Mouse (Mus musculus) c-Kit-positive CD71-negative TER-119-negative erythroid progenitor cells, embryonic 14.5 days (primary cell): ENCODE results near the gene Gm5617.
"Not testable (repeated sequence)": the region's sequence is repeated elsewhere in the genome, so short reads cannot be mapped to it uniquely, and the experiment has no call there.

Experiments used
- DNase-seq: peaks from one replicate; pipeline ENCODE4 v3.0.0-alpha.2; 2013; ENCODE audit warnings: low read depth

Gm5617 gene

GRCm38 (mm10) chr9:48494817-48495547 is at the start of gene Gm5617, which contains the start of gene Rbm7:
Gene Gm5617 (plus strand): TSS chr9:48495442.
Gene Rbm7 (minus strand): TSS chr9:48495299.
- DNase-seq, result peak; percentile 88

DNA sequence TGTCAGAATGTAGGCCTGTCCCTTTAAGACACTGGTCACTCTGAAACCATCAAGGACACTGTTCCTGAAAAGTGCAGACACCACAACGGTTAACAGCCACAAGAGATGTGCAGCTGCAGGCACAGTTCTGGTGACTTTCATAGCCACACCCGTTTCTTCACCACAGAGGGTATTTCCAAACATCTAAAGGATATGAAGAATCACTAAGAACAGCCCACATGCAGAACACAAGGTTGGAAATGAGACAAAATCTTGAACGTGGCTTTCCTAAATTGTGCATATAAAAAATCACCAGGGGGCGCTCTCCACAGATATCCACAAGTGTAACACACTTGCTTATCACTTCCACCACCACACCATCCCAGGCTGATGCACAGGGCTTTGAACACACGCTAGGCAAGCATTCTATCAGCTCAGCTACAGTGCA is 47.4 kb upstream of the Gm5617 start:
- DNase-seq, result peak; percentile 40

DNA sequence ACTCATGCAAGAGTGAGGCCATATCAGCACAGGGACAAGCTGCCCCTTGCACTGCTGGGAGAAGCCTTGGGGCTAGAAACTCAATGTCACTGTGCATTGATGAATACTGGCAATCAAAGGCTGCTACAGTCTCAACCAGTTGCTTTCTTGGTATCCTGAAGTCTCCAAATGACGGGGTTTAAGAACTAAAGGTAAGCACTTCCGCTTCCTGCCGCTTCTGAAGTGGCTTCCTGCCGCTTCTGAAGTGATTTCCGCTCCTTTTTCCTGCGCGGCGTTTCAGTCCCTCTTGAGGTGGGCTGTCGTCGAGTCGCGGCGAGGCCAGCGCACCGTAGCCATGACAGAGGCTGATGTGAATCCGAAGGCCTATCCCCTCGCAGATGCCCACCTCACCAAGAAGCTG is 45.2 kb upstream of the Gm5617 start:
- no peak for DNase-seq

DNA sequence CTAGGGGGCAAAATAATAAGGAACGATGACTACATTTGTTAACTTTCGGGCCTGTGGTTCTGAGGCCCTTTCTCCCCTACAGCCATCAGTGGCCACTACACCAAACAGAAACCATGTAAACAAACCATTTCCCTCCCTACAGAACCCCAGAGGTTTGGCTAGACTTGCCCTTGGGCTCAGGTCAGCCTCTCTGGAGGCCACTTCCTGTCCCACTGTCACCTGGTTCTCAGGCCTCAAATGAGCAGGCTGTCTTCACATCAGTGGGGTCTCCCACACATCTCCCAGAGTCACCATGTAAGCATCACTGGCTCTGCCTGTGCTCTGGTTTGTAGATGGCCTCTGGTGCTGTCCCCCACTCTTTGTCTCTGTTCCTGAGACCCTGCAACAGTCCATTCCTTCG is 39.3 kb upstream of the Gm5617 start:
- DNase-seq, result no peak

GRCm38 (mm10) chr9:48458879-48459278 is 36.4 kb upstream of the Gm5617 start:
- no peak for DNase-seq

- DNase-seq, result no peak
These were observed 35.9 kb upstream of the Gm5617 start for GRCm38 (mm10) chr9:48459391-48459790.

DNA sequence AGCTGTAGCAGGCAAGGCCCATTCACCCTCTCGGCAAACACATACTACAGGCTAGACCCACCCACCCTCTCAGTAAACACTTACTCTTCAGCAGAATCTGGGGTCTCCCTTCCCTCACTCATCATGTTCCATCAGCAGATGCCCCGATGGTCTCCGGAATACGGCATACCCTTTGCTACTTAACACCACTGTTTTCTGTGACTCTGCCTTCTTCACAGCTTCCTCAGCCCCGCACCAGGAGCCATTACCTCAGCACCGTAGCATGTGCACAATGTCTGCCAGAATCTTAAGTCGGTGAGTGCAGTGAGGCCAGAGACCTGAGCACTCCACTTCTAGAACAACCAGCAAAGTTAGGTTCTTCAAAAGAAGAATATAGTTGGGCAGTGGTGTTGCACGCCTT is 34.5 kb upstream of the Gm5617 start:
- no peak for DNase-seq

GRCm38 (mm10) chr9:48461545-48461944 is 33.7 kb upstream of the Gm5617 start:
- no peak for DNase-seq

GRCm38 (mm10) chr9:48465671-48466070 is 29.6 kb upstream of the Gm5617 start:
- DNase-seq, result no peak

DNA sequence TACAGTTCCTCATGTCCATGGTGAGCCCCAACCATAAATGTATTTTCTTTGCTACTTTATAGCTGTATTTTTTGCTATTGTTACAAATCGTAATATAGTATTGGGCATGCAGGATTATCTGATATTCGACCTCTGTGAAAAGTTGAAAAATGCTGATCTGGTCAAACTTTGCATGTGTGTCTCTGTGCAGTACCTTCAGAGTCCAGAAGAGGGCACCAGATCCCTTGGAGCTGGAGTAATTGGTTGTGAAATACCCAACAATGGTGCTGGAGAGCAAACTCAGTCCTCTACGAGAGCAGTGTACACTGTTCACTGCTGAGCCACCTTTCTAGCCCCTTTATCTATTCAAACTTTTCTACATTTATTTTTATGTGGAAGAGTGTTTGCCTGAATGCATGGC is 28.4 kb upstream of the Gm5617 start:
- DNase-seq, result peak; percentile 63

- DNase-seq, result not testable (repeated sequence)
These were observed 27.8 kb upstream of the Gm5617 start for GRCm38 (mm10) chr9:48467471-48467870.

GRCm38 (mm10) chr9:48472441-48473025 is 22.7 kb upstream of the Gm5617 start:
- no peak for DNase-seq

DNA sequence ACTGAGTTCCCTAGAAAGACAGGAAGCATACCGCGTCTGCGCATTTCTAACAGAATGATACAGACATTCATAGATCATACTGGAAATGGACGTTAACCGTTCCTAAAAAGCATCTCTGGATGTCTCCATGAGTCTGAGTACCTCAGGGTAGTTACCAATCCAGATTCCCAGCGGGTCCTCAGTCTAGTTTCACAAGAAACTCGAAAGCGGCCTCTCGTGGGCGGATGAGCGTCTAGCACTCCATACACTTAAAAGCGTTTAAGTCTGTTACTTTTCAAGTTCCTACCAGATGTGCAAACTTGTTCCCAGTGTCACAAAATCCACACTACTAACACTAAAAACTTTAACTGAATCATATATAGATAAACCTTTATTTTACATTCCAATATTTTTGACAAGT is 22.1 kb upstream of the Gm5617 start:
- DNase-seq, result no peak

DNA sequence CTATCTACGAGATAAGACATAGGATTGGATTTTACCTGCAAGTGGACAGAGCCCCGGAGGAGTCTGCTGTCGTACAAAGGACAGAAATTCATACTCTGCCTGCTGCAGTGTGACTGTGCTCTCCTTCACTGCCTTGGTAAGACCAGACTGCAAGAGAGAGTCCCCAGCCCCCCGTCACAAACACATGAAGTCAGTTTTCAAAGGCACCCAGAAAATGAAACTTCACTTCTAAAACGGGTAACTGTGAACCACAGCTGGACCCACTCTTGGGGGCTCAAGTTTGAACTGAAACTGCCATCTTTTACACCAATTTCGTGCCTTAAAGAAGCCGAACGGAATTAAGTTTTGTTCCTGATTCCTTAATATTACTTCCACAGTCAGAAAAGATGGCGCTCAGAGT is 20.9 kb upstream of the Gm5617 start:
- DNase-seq, result no peak

GRCm38 (mm10) chr9:48476236-48477165 is 18.7 kb upstream of the Gm5617 start:
- no peak for DNase-seq

DNA sequence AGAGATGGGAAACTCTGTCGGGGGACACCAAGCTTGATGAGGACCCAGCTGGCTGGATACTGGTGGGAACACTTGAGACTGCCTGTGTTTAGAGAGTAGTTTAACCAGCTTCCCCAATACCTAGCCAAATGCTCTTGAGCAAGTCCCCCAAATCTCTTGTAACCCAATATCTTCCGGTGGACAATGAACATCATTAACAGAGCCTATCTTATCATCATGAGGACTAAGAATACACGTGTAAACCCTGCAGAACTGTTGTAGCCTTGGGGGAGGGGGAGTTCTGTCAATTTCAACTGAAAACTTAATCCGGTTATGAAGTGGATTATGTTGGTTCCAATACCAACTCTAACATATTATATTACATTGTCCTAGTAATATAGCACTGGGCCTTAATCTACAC is 16.4 kb upstream of the Gm5617 start:
- no peak for DNase-seq

GRCm38 (mm10) chr9:48479838-48480410 is 15.3 kb upstream of the Gm5617 start:
- no peak for DNase-seq

- DNase-seq, result peak; percentile 89
These were observed 14.6 kb upstream of the Gm5617 start, which contains the start of gene Rexo2 for GRCm38 (mm10) chr9:48480411-48481213. Gene Rexo2 (minus strand): TSS chr9:48480623.

DNA sequence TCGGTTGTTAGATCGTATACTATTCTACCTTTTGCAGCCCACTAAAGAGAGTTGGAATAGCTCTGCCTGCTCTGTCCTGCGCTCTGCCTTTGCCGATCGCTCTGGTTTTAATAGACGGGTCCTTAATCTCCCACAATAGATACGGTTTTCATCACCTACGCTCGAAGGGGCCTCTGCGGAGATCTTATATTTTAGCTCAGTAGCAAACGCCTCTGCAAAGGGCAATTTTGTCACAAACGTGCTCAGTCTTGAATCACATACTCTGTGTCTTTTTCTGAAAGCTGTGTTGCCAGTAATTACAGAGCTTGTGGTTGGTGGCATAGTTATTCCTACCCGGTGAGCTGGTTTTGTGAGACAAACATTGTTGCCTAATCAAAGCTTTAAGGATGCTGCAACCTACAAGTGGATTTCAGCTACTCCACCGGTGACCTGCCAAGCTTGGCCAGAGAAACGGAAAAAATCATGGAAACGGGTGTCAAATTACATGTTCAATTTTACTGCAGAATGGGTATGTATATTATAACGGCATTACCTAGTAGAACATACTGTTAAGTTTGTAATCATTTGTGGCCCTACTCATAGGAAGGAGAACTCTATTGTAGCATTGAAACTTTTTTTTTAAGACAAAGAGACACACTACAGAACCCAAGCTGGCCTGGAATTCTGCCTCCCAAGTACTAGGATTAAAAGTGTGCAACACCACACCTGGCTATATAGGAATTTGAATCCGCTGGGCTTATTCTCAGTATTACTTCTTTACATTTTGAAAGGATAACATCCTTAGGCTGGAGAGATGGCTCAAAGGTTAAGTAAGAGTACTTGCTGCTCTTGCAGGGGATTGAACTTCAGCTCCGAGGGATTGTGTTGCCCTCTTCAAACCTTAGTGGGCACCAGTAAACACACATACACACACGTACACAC is 13.8 kb upstream of the Gm5617 start:
- DNase-seq, result no peak

DNA sequence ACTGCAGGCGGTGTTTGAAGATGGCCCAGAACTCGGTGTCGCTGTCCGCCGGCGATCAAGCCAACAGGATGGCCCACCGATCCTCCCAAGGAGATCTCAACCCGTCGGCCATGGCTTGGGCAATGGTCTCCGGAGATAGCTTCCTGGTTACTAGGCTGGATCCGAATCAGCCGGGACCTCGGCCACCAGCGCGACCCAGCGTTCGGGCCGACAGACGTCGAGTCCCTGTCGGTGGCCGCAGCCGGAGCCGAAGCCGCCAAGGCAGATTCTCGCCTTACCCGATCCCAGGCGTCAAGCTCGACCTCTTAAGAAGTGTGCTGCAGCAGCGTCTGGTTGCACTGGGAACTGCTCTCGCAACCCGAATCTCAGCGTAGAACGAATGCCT is 298 bp downstream of the Gm5617 start:
- DNase-seq, result no peak
